Mouse (Mus musculus) MEL (cell line): ENCODE measurements around the gene Nexn. TPM values are rescaled to one million over a fixed set of nuclear protein-coding genes. Genes with fewer than 3 reads are reported as not detected.

Experiments used
- DNase-seq: peaks from one replicate; pipeline ENCODE4 v3.0.0; 2011; ENCODE audit warnings: low read depth, low spot score
- H3K27ac ChIP-seq: 2 replicates; pipeline ENCODE4 v1.5.1; 2012; ENCODE audit warnings: low read depth, mild to moderate bottlenecking, control low read depth, low read length, moderate library complexity; ENCODE audit not compliant: control insufficient read depth
- H3K27me3 ChIP-seq, 2 experiments: fragments of 150-350 bp in 1 of 2; sonication (generic) in 1 of 2; 2 replicates each; pipeline ENCODE4 v1.6.1; 2012; ENCODE audit warnings: low read length in 2 of 2, mild to moderate bottlenecking in 2 of 2, improper control_type of control experiment in 1 of 2, moderate library complexity in 1 of 2; ENCODE audit not compliant: insufficient read depth in 2 of 2, control insufficient read depth in 1 of 2
- H3K36me3 ChIP-seq, 2 experiments: 2 replicates each; pipeline ENCODE4 v1.6.1; 2012 to 2014; ENCODE audit warnings: low read length in 2 of 2, improper control_type of control experiment in 1 of 2, inconsistent platforms in 1 of 2, mild to moderate bottlenecking in 1 of 2; ENCODE audit not compliant: insufficient read depth in 2 of 2, control insufficient read depth in 1 of 2
- H3K4me1 ChIP-seq, 2 experiments: fragments of 150-350 bp in 1 of 2; sonication (generic) in 1 of 2; 2 replicates each; pipeline ENCODE4 v1.6.1; 2012; ENCODE audit warnings: low read length in 2 of 2, improper control_type of control experiment in 1 of 2, mild to moderate bottlenecking in 1 of 2; ENCODE audit not compliant: insufficient read depth in 2 of 2, control insufficient read depth in 1 of 2
- H3K4me3 ChIP-seq, 2 experiments: fragments of 150-350 bp in 1 of 2; sonication (generic) in 1 of 2; 2 replicates each; pipeline ENCODE4 v1.5.1; 2012; ENCODE audit warnings: low read depth in 2 of 2, low read length in 2 of 2, mild to moderate bottlenecking in 2 of 2, moderate library complexity in 2 of 2, control low read depth in 1 of 2, improper control_type of control experiment in 1 of 2; ENCODE audit not compliant: control insufficient read depth in 1 of 2, insufficient read depth in 1 of 2
- H3K79me2 ChIP-seq: 2 replicates; pipeline ENCODE4 v1.6.1; 2012; ENCODE audit warnings: mild to moderate bottlenecking, low read length, moderate library complexity; ENCODE audit not compliant: control insufficient read depth, poor library complexity, insufficient read depth
- H3K9ac ChIP-seq: 2 replicates; pipeline ENCODE4 v1.6.1; 2012; ENCODE audit warnings: low read depth, mild to moderate bottlenecking, control low read depth, low read length, moderate library complexity; ENCODE audit not compliant: control insufficient read depth, poor library complexity, severe bottlenecking
- H3K9me3 ChIP-seq: fragments of 150-350 bp; sonication (generic); replicated peaks from 2 replicates; pipeline ENCODE4 v1.6.1; 2012; ENCODE audit warnings: mild to moderate bottlenecking, low read length, improper control_type of control experiment, moderate library complexity; ENCODE audit not compliant: insufficient read depth
- BHLHE40 ChIP-seq: IDR thresholded peaks from 2 replicates; pipeline ENCODE4 v1.6.1; 2012; ENCODE audit warnings: low read depth, mild to moderate bottlenecking, inconsistent platforms, low read length, improper control_type of control experiment, borderline replicate concordance
- CHD1 ChIP-seq: IDR thresholded peaks from 2 replicates; pipeline ENCODE4 v1.6.1; 2012; ENCODE audit warnings: low read depth, mild to moderate bottlenecking, inconsistent platforms, low read length, improper control_type of control experiment
- CHD2 ChIP-seq: IDR thresholded peaks from 2 replicates; pipeline ENCODE4 v1.6.1; 2011; ENCODE audit warnings: low read length, improper control_type of control experiment
- CTCF ChIP-seq, 3 experiments: IDR thresholded peaks in 2 of 3; conservative IDR thresholded peaks in 1 of 3; 2 replicates each; pipeline ENCODE4 v1.5.1; 2011 to 2012; ENCODE audit warnings: low read length in 3 of 3, low read depth in 2 of 3, mild to moderate bottlenecking in 2 of 3, improper control_type of control experiment in 1 of 3, inconsistent platforms in 1 of 3, mixed read lengths in 1 of 3, moderate library complexity in 1 of 3; ENCODE audit not compliant: control insufficient read depth in 1 of 3, insufficient read depth in 1 of 3, poor library complexity in 1 of 3, severe bottlenecking in 1 of 3
- EP300 ChIP-seq, 2 experiments: IDR thresholded peaks; 2 replicates each; pipeline ENCODE4 v1.6.1; 2011; ENCODE audit warnings: improper control_type of control experiment in 2 of 2, low read length in 2 of 2, low read depth in 1 of 2, mild to moderate bottlenecking in 1 of 2
- ETS1 ChIP-seq: IDR thresholded peaks from 2 replicates; pipeline ENCODE4 v1.6.1; 2012; ENCODE audit warnings: low read depth, mild to moderate bottlenecking, inconsistent platforms, low read length, improper control_type of control experiment, moderate library complexity
- GABPA ChIP-seq: IDR thresholded peaks from 2 replicates; pipeline ENCODE4 v1.6.1; 2012; ENCODE audit warnings: low read depth, mild to moderate bottlenecking, inconsistent platforms, low read length, improper control_type of control experiment, moderate library complexity
- GATA1 ChIP-seq: IDR thresholded peaks from 2 replicates; pipeline ENCODE4 v1.6.1; 2011; ENCODE audit warnings: low read depth, low read length, improper control_type of control experiment
- HCFC1 ChIP-seq: IDR thresholded peaks from 2 replicates; pipeline ENCODE4 v1.6.1; 2012; ENCODE audit warnings: low read depth, mild to moderate bottlenecking, inconsistent platforms, low read length, improper control_type of control experiment, moderate library complexity
- JUND ChIP-seq: IDR thresholded peaks from 2 replicates; pipeline ENCODE4 v1.6.1; 2011; ENCODE audit warnings: low read depth, mild to moderate bottlenecking, improper control_type of control experiment, low read length
- KAT2A ChIP-seq: conservative IDR thresholded peaks from 2 replicates; pipeline ENCODE4 v1.6.1; 2012; ENCODE audit warnings: low read depth, low read length, improper control_type of control experiment, inconsistent platforms
- MAFK ChIP-seq: IDR thresholded peaks from 2 replicates; pipeline ENCODE4 v1.6.1; 2011; ENCODE audit warnings: low read depth, mild to moderate bottlenecking, low read length, improper control_type of control experiment, borderline replicate concordance
- MAX ChIP-seq: IDR thresholded peaks from 2 replicates; pipeline ENCODE4 v1.6.1; 2011; ENCODE audit warnings: low read length, improper control_type of control experiment
- MAZ ChIP-seq: IDR thresholded peaks from 2 replicates; pipeline ENCODE4 v1.6.1; 2012; ENCODE audit warnings: low read depth, mild to moderate bottlenecking, inconsistent platforms, low read length, improper control_type of control experiment
- MXI1 ChIP-seq: IDR thresholded peaks from 2 replicates; pipeline ENCODE4 v1.6.1; 2011; ENCODE audit warnings: mild to moderate bottlenecking, low read depth, low read length, improper control_type of control experiment
- MYB ChIP-seq: IDR thresholded peaks from 2 replicates; pipeline ENCODE4 v1.6.1; 2011; ENCODE audit warnings: mild to moderate bottlenecking, low read depth, low read length, improper control_type of control experiment
- MYC ChIP-seq: IDR thresholded peaks from 2 replicates; pipeline ENCODE4 v1.6.1; 2011; ENCODE audit warnings: low read depth, mild to moderate bottlenecking, low read length, improper control_type of control experiment, moderate library complexity
- NELFE ChIP-seq: IDR thresholded peaks from 2 replicates; pipeline ENCODE4 v1.6.1; 2011; ENCODE audit warnings: low read depth, low read length, improper control_type of control experiment
- NRF1 ChIP-seq: IDR thresholded peaks from 2 replicates; pipeline ENCODE4 v1.6.1; 2014; ENCODE audit warnings: low read depth, mild to moderate bottlenecking, inconsistent platforms, low read length, improper control_type of control experiment, moderate library complexity; ENCODE audit not compliant: poor library complexity, insufficient read depth, severe bottlenecking
- POLR2A ChIP-seq, 2 experiments: IDR thresholded peaks; 2 replicates each; pipeline ENCODE4 v1.6.1; 2011 to 2012; ENCODE audit warnings: low read length in 2 of 2, mild to moderate bottlenecking in 2 of 2, control low read depth in 1 of 2, improper control_type of control experiment in 1 of 2, low read depth in 1 of 2, moderate library complexity in 1 of 2; ENCODE audit not compliant: control insufficient read depth in 1 of 2, insufficient read depth in 1 of 2, poor library complexity in 1 of 2
- POLR2AphosphoS2 ChIP-seq: IDR thresholded peaks from 2 replicates; pipeline ENCODE4 v1.6.1; 2011; ENCODE audit warnings: low read length, improper control_type of control experiment
- POLR2AphosphoS5 ChIP-seq: IDR thresholded peaks from 2 replicates; pipeline ENCODE4 v1.6.1; 2012; ENCODE audit warnings: low read depth, borderline replicate concordance, mild to moderate bottlenecking, inconsistent platforms, low read length, moderate library complexity, mixed read lengths
- RAD21 ChIP-seq: IDR thresholded peaks from 2 replicates; pipeline ENCODE4 v1.6.1; 2011; ENCODE audit warnings: mild to moderate bottlenecking, low read depth, low read length, improper control_type of control experiment
- RCOR1 ChIP-seq: IDR thresholded peaks from 2 replicates; pipeline ENCODE4 v1.6.1; 2012; ENCODE audit warnings: low read depth, mild to moderate bottlenecking, inconsistent platforms, low read length, improper control_type of control experiment
- SIN3A ChIP-seq: IDR thresholded peaks from 2 replicates; pipeline ENCODE4 v1.6.1; 2012; ENCODE audit warnings: low read length, improper control_type of control experiment, inconsistent platforms
- SMC3 ChIP-seq: IDR thresholded peaks from 2 replicates; pipeline ENCODE4 v1.6.1; 2011; ENCODE audit warnings: low read depth, low read length, improper control_type of control experiment
- TAL1 ChIP-seq: IDR thresholded peaks from 2 replicates; pipeline ENCODE4 v1.6.1; 2012; ENCODE audit warnings: mild to moderate bottlenecking, inconsistent platforms, low read length, moderate library complexity, mixed read lengths
- TBP ChIP-seq: IDR thresholded peaks from 2 replicates; pipeline ENCODE4 v1.8.0; 2011; ENCODE audit warnings: low read depth, low read length, improper control_type of control experiment
- TCF12 ChIP-seq: IDR thresholded peaks from 2 replicates; pipeline ENCODE4 v1.6.1; 2014; ENCODE audit warnings: low read depth, mild to moderate bottlenecking, inconsistent platforms, low read length, improper control_type of control experiment, moderate library complexity
- UBTF ChIP-seq: IDR thresholded peaks from 2 replicates; pipeline ENCODE4 v1.6.1; 2012; ENCODE audit warnings: low read depth, mild to moderate bottlenecking, inconsistent platforms, low read length, improper control_type of control experiment, moderate library complexity, borderline replicate concordance; ENCODE audit not compliant: insufficient read depth
- USF2 ChIP-seq, 2 experiments: IDR thresholded peaks; 2 replicates each; pipeline ENCODE4 v1.6.1; 2011 to 2012; ENCODE audit warnings: improper control_type of control experiment in 2 of 2, low read length in 2 of 2, borderline replicate concordance in 1 of 2, inconsistent platforms in 1 of 2, low read depth in 1 of 2, mild to moderate bottlenecking in 1 of 2; ENCODE audit not compliant: insufficient read depth in 1 of 2
- ZC3H11A ChIP-seq: IDR thresholded peaks from 2 replicates; pipeline ENCODE4 v1.6.1; 2012; ENCODE audit warnings: low read depth, mild to moderate bottlenecking, inconsistent platforms, low read length, improper control_type of control experiment
- ZKSCAN1 ChIP-seq: IDR thresholded peaks from 2 replicates; pipeline ENCODE4 v1.6.1; 2012; ENCODE audit warnings: low read depth, mild to moderate bottlenecking, inconsistent platforms, low read length, improper control_type of control experiment, moderate library complexity
- ZMIZ1 ChIP-seq: IDR thresholded peaks from 2 replicates; pipeline ENCODE4 v1.6.1; 2012; ENCODE audit warnings: low read depth, mild to moderate bottlenecking, inconsistent platforms, low read length, improper control_type of control experiment, moderate library complexity
- polyA plus RNA-seq, 2 experiments: library from polyadenylated mRNA; stranded (reverse) in 1 of 2; unstranded in 1 of 2; fragments of >175 nt in 1 of 2; fragments of >200 nt in 1 of 2; gene quantifications; 2 replicates each; pipeline versions ENCODE4 v1.2.1 to v1.2.4; 2012; ENCODE audit warnings: low replicate concordance in 2 of 2, low read depth in 1 of 2; ENCODE audit not compliant: insufficient read length in 2 of 2, insufficient read depth in 1 of 2, missing spikeins in 1 of 2
- total RNA-seq: library from RNA; depleted of rRNA; stranded (reverse); fragments of 300-350 nt; gene quantifications from 2 replicates; pipeline ENCODE4 v1.2.3, GENCODE M21; 2012

Gene Nexn
- total and polyA plus RNA-seq, 3 experiments, result 0.19 to 0.96 TPM; not detected in 1

DNA sequence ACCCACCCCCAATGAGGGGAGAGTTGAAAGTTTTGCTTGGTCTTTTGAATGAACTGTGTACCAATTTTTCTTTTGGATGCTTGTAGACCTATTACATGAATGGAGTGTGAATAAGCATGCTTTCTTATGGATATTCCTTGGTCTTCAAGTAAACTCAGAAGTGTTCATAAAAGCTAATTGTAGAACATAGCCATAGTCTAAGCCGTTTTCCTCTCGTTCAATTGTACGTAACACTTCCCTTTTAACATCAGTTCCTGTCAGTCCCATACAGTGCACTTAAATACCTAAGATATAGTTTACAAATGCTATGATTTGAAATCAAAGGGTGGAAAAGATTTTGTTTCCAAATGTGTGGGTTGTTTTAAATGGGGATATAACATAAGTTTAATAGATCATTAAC is 52.7 kb downstream of the Nexn start (continued):
- no peak for TF ChIP-seq POLR2AphosphoS5
- no peak for TF ChIP-seq ZMIZ1
- peak; percentile 37 for TF ChIP-seq SIN3A
- no peak for TF ChIP-seq BHLHE40
- TF ChIP-seq USF2 (IDR thresholded peaks at IDR 0.05; ENCODE audit: borderline replicate concordance in 1 of 2, insufficient read depth in 1 of 2, low read depth in 1 of 2, low read length in 2 of 2), result no peak
- TF ChIP-seq RCOR1, result peak; percentile 44; the same call in 1 of the 2 replicates

DNA sequence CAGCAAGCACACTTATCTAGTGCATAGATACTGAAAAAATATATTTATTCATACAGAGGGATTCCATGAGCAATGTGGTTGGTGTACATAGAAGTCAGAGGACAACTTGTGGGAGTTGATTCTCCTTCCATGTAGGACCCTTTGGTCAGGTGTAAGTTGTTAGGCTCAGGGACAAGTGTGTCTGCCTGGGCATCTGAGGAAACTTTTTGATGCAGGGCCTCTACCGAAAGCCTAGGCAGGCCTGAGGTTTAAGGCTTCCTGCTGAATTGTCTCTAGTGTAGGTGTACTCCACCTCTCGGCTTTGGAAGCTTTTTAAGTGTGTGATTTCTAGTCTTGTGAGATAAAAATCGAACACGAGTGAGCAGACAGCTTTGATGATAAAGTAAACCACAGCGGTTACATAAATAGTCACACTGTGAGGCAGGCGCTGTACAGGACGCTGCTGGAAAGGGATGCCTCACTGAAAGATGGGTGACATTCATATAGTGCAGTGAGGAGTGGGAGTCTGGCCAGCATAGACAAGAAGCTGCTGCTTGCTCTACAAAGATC is 54.3 kb downstream of the Nexn start:
- DNase-seq, result peak; percentile 59
- no peaks in the 10 kb centered on the region for H3K9me3 ChIP-seq
- H3K4me3 ChIP-seq, result peak overlapping the region; percentile 84 to 96
- peaks cover 64% of the 10 kb centered on the region for H3K79me2 ChIP-seq
- H3K27me3 ChIP-seq, result no peaks in the 10 kb centered on the region
- H3K36me3 ChIP-seq, result peaks cover 36 to 44% of the 10 kb centered on the region in 2 experiments
- no peak overlapping the region for H3K27ac ChIP-seq
- peak overlapping the region; percentile 94 for H3K9ac ChIP-seq
- peaks cover 7 to 16% of the 10 kb centered on the region in 2 experiments for H3K4me1 ChIP-seq
- TF ChIP-seq MAFK (no peak), POLR2AphosphoS2 (no peak), RAD21 (no peak), MYC (0 out of 2 replicates have a peak, but pooled peaks have one; percentile 46), ZKSCAN1 (peak; percentile 18; the same call in 1 of the 2 replicates), ZMIZ1 (no peak), USF2 (IDR thresholded peaks at IDR 0.05; ENCODE audit: borderline replicate concordance in 1 of 2, insufficient read depth in 1 of 2, low read depth in 1 of 2, low read length in 2 of 2) (no peak), EP300 (IDR thresholded peaks at IDR 0.05; ENCODE audit: low read depth in 1 of 2, low read length in 2 of 2) (no peak), CTCF (IDR thresholded peaks at IDR 0.05 in 2 of 3, conservative IDR thresholded peaks at IDR 0.05 in 1 of 3; ENCODE audit: control insufficient read depth in 1 of 3, insufficient read depth in 1 of 3, low read depth in 2 of 3, low read length in 3 of 3, poor library complexity in 1 of 3, severe bottlenecking in 1 of 3) (no peak), CHD2 (no peak), POLR2A (IDR thresholded peaks at IDR 0.05; ENCODE audit: control insufficient read depth in 1 of 2, insufficient read depth in 1 of 2, low read depth in 1 of 2, low read length in 2 of 2, poor library complexity in 1 of 2) (peak in 1 of 2 experiments; percentile 40; a peak in 2 of 4 replicates), UBTF (no peak), MAZ (no peak), TCF12 (no peak), ZC3H11A (no peak), MXI1 (peak; percentile 66), TBP (no peak), MYB (no peak), RCOR1 (peak; percentile 65), GATA1 (no peak; the same call in 1 of the 2 replicates), CHD1 (0 out of 2 replicates have a peak, but pooled peaks have one; percentile 20), JUND (no peak), NELFE (0 out of 2 replicates have a peak, but pooled peaks have one; percentile 24), SMC3 (no peak), NRF1 (no peak), ETS1 (peak; percentile 32; the same call in 1 of the 2 replicates), SIN3A (peak; percentile 66), KAT2A (no peak), GABPA (no peak), HCFC1 (no peak), MAX (no peak), POLR2AphosphoS5 (no peak), TAL1 (no peak)
